Mouse (Mus musculus): ENCODE measurements around the gene Man1c1. TPM values are rescaled to one million over a fixed set of nuclear protein-coding genes. Genes with fewer than 3 reads are reported as not detected.

Gene Man1c1
- total and polyA plus RNA-seq, 3 experiments = 0.04 to 0.44 (median 0.20) TPM

DNA sequence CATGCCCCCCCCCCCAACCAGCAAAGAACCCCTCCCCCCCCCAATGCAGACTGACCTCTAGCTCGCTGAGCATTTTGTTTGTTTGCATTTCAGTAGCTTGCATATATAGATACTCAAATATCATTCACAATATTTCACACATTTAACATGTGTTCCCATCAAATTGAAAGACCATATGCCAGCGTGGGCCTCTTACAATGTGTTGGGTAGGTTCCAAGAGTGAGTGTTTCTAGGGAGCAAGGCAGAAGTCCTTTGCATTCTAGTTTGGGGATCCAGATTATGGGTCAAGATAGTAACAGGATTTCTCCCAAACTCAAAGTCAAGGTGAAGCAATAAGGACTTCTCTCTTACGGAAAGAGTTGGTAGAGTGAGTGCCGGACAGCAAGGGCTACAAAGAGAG, 185.5 kb downstream of the Man1c1 start:
- Histone ChIP-seq H3K9me3 (replicated peaks; ENCODE audit: low read length) (no peaks in the 10 kb centered on the region), H3K4me3 (replicated peaks in 1 of 3; ENCODE audit: low read depth in 2 of 3, low read length in 2 of 3, poor library complexity in 1 of 3) (no peak overlapping the region), H3K9ac (ENCODE audit: insufficient read depth, low read depth) (no peak overlapping the region), H3K36me3 (replicated peaks in 1 of 2; ENCODE audit: control insufficient read depth in 1 of 2, insufficient read depth in 1 of 2, low read length in 1 of 2) (peaks cover 13 to 63% of the 10 kb centered on the region in 2 experiments), H3K79me2 (replicated peaks; ENCODE audit: control insufficient read depth, extremely low read depth, insufficient read depth, poor library complexity, severe bottlenecking) (peaks cover 28% of the 10 kb centered on the region), H3K27me3 (replicated peaks) (no peaks in the 10 kb centered on the region), H3K4me2 (ENCODE audit: insufficient read depth, low read depth, poor library complexity, severe bottlenecking) (no peak overlapping the region), H3K27ac (ENCODE audit: insufficient read depth, low read depth) (no peak overlapping the region), H3K4me1 (ENCODE audit: control insufficient read depth in 1 of 2, insufficient read depth in 2 of 2) (peaks cover 4 to 22% of the 10 kb centered on the region in 2 experiments; a peak in 3 of 4 replicates)
- DNase-seq (ENCODE audit: extremely low read depth) = no peak
- in situ Hi-C loops (cut with MboI; ENCODE audit: low pct_ligation_motif_present, low pct_unique_long_range_greater_than_20kb, low sequenced_read_pairs) (no loop called here), dilution Hi-C loops (cut with MboI; ENCODE audit: extremely low pct_ligation_motif_present, extremely low pct_unique_long_range_greater_than_20kb, low sequenced_read_pairs) (no loop called here)
- no peak for TF ChIP-seq GABPA (IDR thresholded peaks at IDR 0.05; ENCODE audit: insufficient replicate concordance, low read depth, low read length)
- TF ChIP-seq EP300 (IDR thresholded peaks at IDR 0.05; ENCODE audit: low read length) = no peak
- no peak for TF ChIP-seq IRF4 (IDR thresholded peaks at IDR 0.05; ENCODE audit: low read depth, low read length)
- TF ChIP-seq MAZ (IDR thresholded peaks at IDR 0.05; ENCODE audit: low read depth, low read length) = no peak
- no peak for TF ChIP-seq NRF1 (IDR thresholded peaks at IDR 0.05; ENCODE audit: low read depth, low read length)
- no peak for TF ChIP-seq ZKSCAN1 (IDR thresholded peaks at IDR 0.05; ENCODE audit: borderline replicate concordance, low read depth, low read length)
- no peak for TF ChIP-seq SMC3 (IDR thresholded peaks at IDR 0.05; ENCODE audit: low read depth, low read length)
- TF ChIP-seq MAFK (IDR thresholded peaks at IDR 0.05; ENCODE audit: insufficient replicate concordance, low read length) = no peak
- TF ChIP-seq CHD1 (IDR thresholded peaks at IDR 0.05; ENCODE audit: low read depth, low read length) = no peak
- TF ChIP-seq NELFE (IDR thresholded peaks at IDR 0.05; ENCODE audit: low read depth, low read length) = no peak
- TF ChIP-seq MEF2A (IDR thresholded peaks at IDR 0.05; ENCODE audit: borderline replicate concordance, low read depth, low read length) = no peak
- TF ChIP-seq MYC (IDR thresholded peaks at IDR 0.05; ENCODE audit: low read depth, low read length) = no peak
- TF ChIP-seq UBTF (IDR thresholded peaks at IDR 0.05; ENCODE audit: low read depth, low read length) = no peak

DNA sequence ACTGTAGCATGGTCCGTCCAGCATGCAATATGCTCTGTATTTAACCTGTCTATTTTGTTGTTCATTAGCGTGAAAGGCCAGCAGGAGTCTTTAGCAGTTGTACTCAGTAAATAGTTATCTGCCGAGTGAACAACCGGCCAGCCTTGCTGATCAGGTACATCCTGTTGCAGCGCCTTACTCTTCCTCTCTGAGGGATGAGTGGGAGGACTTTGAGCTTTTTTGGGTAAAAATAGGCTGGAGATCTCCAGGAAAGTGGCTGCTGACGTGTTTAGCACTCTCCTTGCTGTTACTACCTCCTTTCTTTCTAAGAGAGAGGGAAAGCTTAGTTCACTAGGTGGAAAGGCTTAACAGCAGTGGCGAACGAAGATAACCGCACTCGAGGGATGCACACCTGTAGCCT, 186.4 kb downstream of the Man1c1 start:
- DNase-seq (ENCODE audit: extremely low read depth) = no peak
- no peak overlapping the region for H3K27ac ChIP-seq (ENCODE audit: insufficient read depth, low read depth)
- no peaks in the 10 kb centered on the region for H3K9me3 ChIP-seq (replicated peaks; ENCODE audit: low read length)
- peaks cover 33% of the 10 kb centered on the region for H3K79me2 ChIP-seq (replicated peaks; ENCODE audit: control insufficient read depth, extremely low read depth, insufficient read depth, poor library complexity, severe bottlenecking)
- peaks cover 7 to 55% of the 10 kb centered on the region in 2 experiments for H3K36me3 ChIP-seq (replicated peaks in 1 of 2; ENCODE audit: control insufficient read depth in 1 of 2, insufficient read depth in 1 of 2, low read length in 1 of 2)
- peaks cover 4 to 22% of the 10 kb centered on the region in 2 experiments; a peak in 3 of 4 replicates for H3K4me1 ChIP-seq (ENCODE audit: control insufficient read depth in 1 of 2, insufficient read depth in 2 of 2)
- no peak overlapping the region for H3K4me3 ChIP-seq (replicated peaks in 1 of 3; ENCODE audit: low read depth in 2 of 3, low read length in 2 of 3, poor library complexity in 1 of 3)
- dilution Hi-C loops (cut with MboI; ENCODE audit: extremely low pct_ligation_motif_present, extremely low pct_unique_long_range_greater_than_20kb, low sequenced_read_pairs) (no loop called here), in situ Hi-C loops (cut with MboI; ENCODE audit: low pct_ligation_motif_present, low pct_unique_long_range_greater_than_20kb, low sequenced_read_pairs) (no loop called here)
- no peak overlapping the region for H3K4me2 ChIP-seq (ENCODE audit: insufficient read depth, low read depth, poor library complexity, severe bottlenecking)
- no peaks in the 10 kb centered on the region for H3K27me3 ChIP-seq (replicated peaks)
- TF ChIP-seq CHD1 (IDR thresholded peaks at IDR 0.05; ENCODE audit: low read depth, low read length) (no peak), EP300 (IDR thresholded peaks at IDR 0.05; ENCODE audit: low read length) (no peak), MAZ (IDR thresholded peaks at IDR 0.05; ENCODE audit: low read depth, low read length) (no peak), IRF4 (IDR thresholded peaks at IDR 0.05; ENCODE audit: low read depth, low read length) (no peak), HCFC1 (IDR thresholded peaks at IDR 0.05; ENCODE audit: low read depth, low read length) (no peak), POLR2AphosphoS2 (IDR thresholded peaks at IDR 0.05; ENCODE audit: low read depth, low read length) (no peak), NELFE (IDR thresholded peaks at IDR 0.05; ENCODE audit: low read depth, low read length) (no peak), ZKSCAN1 (IDR thresholded peaks at IDR 0.05; ENCODE audit: borderline replicate concordance, low read depth, low read length) (no peak), NRF1 (IDR thresholded peaks at IDR 0.05; ENCODE audit: low read depth, low read length) (no peak), ZNF384 (IDR thresholded peaks at IDR 0.05; ENCODE audit: low read depth, low read length) (no peak)
- no peak overlapping the region for H3K9ac ChIP-seq (ENCODE audit: insufficient read depth, low read depth)
